Mouse (Mus musculus): ENCODE data around the gene Gm49486. TPM values are rescaled to one million over a fixed set of nuclear protein-coding genes. Genes with fewer than 3 reads are reported as not detected.

Gene Gm49486
- not detected in 2 replicates for polyA plus RNA-seq (2015; fragmentation: Nextera tagmentation; extraction: Ambion mirVana)

GRCm38 (mm10) chr15:79229058-79229821 is at the start of gene Gm49486, which contains the start of gene Pick1:
Gene Gm49486, plus strand, starts transcription at chr15:79229391.
Gene Pick1, plus strand, starts transcription at chr15:79229173.
- H3K9ac ChIP-seq: peak within 1 kb of the TSS; percentile 84
- WGBS (ENCODE audit: insufficient replicate concordance): under 1% methylated on average over 51 of the region's 51 CpGs
- ATAC-seq (ENCODE audit: low read depth) (peak; percentile 81), DNase-seq (peak; percentile 74)
- H3K27me3 ChIP-seq: no peaks in the 10 kb centered on the region
- H3K36me3 ChIP-seq: peaks cover 26% of the 10 kb centered on the region
- peak within 1 kb of the TSS; percentile 78 for H3K27ac ChIP-seq
- H3K4me3 ChIP-seq (replicated peaks): peak within 1 kb of the TSS; percentile 85
- H3K4me2 ChIP-seq: peak within 1 kb of the TSS; percentile 98
- no peaks in the 10 kb centered on the region for H3K9me3 ChIP-seq (replicated peaks)
- H3K4me1 ChIP-seq (replicated peaks): peaks cover 20% of the 10 kb centered on the region

DNA sequence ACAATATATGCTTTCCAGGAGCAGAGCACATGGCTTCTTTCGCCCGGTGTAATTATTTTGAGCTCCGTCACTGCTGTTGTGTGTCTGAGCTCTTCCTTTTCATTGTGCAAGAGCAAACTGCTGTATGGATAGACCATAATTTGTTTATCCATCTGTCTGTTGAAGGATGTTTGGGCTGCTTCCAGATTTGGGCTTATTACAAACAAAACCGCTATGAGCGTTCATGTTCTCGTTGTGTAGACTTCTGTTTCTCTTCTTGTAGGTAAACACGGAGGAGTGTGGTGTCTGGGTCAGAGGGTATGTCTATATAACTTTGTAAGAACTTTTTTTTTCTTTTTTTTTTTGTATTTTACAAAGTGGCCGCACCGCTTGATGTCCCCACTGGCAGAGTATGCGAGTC is 44.0 kb upstream of the Gm49486 start:
- Histone ChIP-seq H3K27ac (no peak overlapping the region), H3K4me3 (replicated peaks) (no peak overlapping the region), H3K27me3 (0 out of 2 replicates have a peak, but pooled peaks cover 3% of the 10 kb centered on the region), H3K9me3 (replicated peaks) (no peaks in the 10 kb centered on the region), H3K4me1 (replicated peaks) (peaks cover 5% of the 10 kb centered on the region; the same call in 1 of the 2 replicates), H3K4me2 (no peak overlapping the region), H3K36me3 (no peaks in the 10 kb centered on the region), H3K9ac (no peak overlapping the region)
- 66% methylated on average over 10 of the region's 10 CpGs for WGBS (ENCODE audit: insufficient replicate concordance)
- DNase-seq (no peak), ATAC-seq (ENCODE audit: low read depth) (no peak)

DNA sequence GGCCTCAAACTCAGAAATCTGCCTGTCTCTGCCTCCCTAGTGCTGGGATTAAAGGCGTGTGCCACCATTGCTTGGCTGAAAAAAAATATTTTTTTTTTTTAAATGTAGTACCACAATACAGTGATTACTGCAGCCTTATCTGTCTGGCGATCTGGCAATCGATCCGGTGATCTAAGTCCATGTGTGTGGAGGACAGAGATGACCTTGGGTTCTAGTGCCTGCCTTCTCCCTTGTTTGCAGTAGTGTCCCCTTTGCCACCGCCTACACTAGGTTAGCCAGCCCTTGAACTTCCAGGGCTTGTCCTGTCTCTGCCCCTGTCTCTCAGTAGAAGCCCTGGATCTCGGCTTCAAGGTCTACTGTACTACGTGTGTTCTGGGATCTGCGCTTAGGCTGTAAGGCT is 41.4 kb upstream of the Gm49486 start:
- Histone ChIP-seq H3K4me2 (no peak overlapping the region), H3K4me1 (replicated peaks) (peaks cover 7% of the 10 kb centered on the region), H3K27me3 (no peaks in the 10 kb centered on the region), H3K4me3 (replicated peaks) (no peak overlapping the region), H3K36me3 (no peaks in the 10 kb centered on the region), H3K27ac (no peak overlapping the region; the same call in 1 of the 2 replicates), H3K9me3 (replicated peaks) (no peaks in the 10 kb centered on the region), H3K9ac (no peak overlapping the region)
- ATAC-seq (ENCODE audit: low read depth) (peak; percentile 48; the same call in 1 of the 2 replicates), DNase-seq (no peak)
- WGBS (ENCODE audit: insufficient replicate concordance): 64% methylated on average over 8 of the region's 8 CpGs

DNA sequence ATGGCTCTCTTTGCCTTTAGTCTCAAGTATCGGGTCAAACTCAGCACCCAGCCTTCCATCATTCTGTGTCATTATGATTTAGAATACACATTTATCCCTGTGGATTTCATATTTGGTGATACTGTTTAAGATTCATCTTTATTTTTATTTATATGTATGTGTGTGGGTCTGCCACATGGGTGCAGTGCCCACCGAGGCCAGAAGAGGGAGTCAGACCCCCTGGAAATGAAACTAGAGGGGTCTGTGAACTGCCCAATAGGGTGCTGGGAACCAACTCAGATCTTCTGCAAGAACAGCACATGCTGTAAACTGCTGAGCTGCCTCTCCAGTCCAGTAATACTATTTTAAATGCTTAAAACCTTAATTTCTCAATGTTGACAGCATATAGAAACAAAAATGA is 37.8 kb upstream of the Gm49486 start:
- Histone ChIP-seq H3K27me3 (no peaks in the 10 kb centered on the region), H3K27ac (no peak overlapping the region), H3K4me3 (replicated peaks) (no peak overlapping the region), H3K36me3 (no peaks in the 10 kb centered on the region), H3K9me3 (replicated peaks) (no peaks in the 10 kb centered on the region), H3K4me1 (replicated peaks) (peaks cover 11% of the 10 kb centered on the region), H3K4me2 (no peak overlapping the region), H3K9ac (no peak overlapping the region)
- ATAC-seq (ENCODE audit: low read depth) (no peak), DNase-seq (no peak)
- WGBS (ENCODE audit: insufficient replicate concordance): 79% methylated on average over 2 of the region's 2 CpGs

- ATAC-seq (ENCODE audit: low read depth) (no peak), DNase-seq (no peak)
- 74% methylated on average over 6 of the region's 6 CpGs for WGBS (ENCODE audit: insufficient replicate concordance)
- Histone ChIP-seq H3K4me3 (replicated peaks) (no peak overlapping the region), H3K36me3 (no peaks in the 10 kb centered on the region), H3K27ac (no peak overlapping the region), H3K4me1 (replicated peaks) (peaks cover 11% of the 10 kb centered on the region), H3K9ac (no peak overlapping the region), H3K4me2 (no peak overlapping the region), H3K9me3 (replicated peaks) (no peaks in the 10 kb centered on the region), H3K27me3 (no peaks in the 10 kb centered on the region)
These were observed 36.7 kb upstream of the Gm49486 start for GRCm38 (mm10) chr15:79192450-79192849.

DNA sequence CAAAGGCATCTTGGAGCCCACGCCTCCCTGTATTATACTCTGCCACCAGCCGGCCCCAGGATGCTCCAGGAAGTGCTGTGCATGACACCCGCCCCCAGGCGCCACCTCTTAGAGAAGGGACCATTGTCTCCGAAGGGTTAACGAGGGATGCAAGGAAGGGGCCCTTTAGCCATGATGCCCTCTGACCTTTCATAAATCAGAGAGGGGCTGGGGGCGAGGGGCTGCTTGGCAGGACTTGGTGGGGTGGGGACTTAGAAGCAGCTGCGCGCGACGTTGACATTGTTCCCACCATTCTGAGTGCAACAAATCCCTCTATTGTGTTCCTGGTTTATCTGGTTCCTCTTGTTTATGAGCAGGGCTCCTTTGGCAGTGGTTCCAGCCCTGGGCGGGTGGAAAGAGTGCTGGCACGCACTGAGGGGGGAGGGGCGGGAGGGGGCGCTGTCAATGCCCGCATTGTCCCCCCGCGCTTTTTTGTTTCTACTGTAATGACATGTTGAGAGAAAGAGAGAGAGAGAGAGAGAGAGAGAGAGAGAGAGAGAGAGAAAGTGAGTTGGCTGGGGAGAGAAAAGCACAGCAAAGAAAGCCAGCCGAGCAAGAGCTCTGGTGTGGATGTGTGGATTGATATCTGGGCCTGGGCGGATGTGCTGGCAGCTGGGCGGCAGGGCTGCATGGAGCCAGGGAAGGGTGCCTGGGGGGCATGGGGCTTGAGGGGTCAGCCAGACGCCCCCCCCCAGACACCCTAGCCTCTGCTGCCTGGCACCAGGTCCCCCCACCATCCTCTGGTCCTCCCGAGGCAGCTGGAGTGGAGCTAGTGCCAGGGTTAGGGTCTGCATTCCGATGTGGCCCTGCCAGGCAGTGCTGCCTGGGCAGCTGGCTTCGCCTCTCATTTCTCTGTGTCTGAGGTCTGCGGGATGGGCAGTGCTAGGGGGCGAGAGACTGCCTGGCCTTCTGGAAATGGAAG is 36.0 kb upstream of the Gm49486 start:
- Histone ChIP-seq H3K4me2 (no peak overlapping the region), H3K4me1 (replicated peaks) (peaks cover 11% of the 10 kb centered on the region), H3K36me3 (no peaks in the 10 kb centered on the region), H3K4me3 (replicated peaks) (no peak overlapping the region), H3K9me3 (replicated peaks) (no peaks in the 10 kb centered on the region), H3K27me3 (no peaks in the 10 kb centered on the region), H3K9ac (no peak overlapping the region), H3K27ac (no peak overlapping the region)
- no peak for DNase-seq
- 47% methylated on average over 27 of the region's 27 CpGs for WGBS (ENCODE audit: insufficient replicate concordance)
- no peak for ATAC-seq (ENCODE audit: low read depth)

- ATAC-seq (ENCODE audit: low read depth): no peak
- Histone ChIP-seq H3K4me2 (no peak overlapping the region), H3K27ac (no peak overlapping the region)
These were observed 35.1 kb upstream of the Gm49486 start for GRCm38 (mm10) chr15:79194048-79194447.

GRCm38 (mm10) chr15:79194946-79195345 is 34.2 kb upstream of the Gm49486 start:
- 74% methylated on average over 2 of the region's 2 CpGs for WGBS (ENCODE audit: insufficient replicate concordance)
- ATAC-seq (ENCODE audit: low read depth) (peak; percentile 51; the same call in 1 of the 2 replicates), DNase-seq (no peak)
- no peak overlapping the region for H3K9ac ChIP-seq
- H3K9me3 ChIP-seq (replicated peaks): no peaks in the 10 kb centered on the region
- H3K4me3 ChIP-seq (replicated peaks): no peak overlapping the region
- no peaks in the 10 kb centered on the region for H3K27me3 ChIP-seq
- peaks cover 11% of the 10 kb centered on the region for H3K4me1 ChIP-seq (replicated peaks)
- no peak overlapping the region for H3K4me2 ChIP-seq
- H3K27ac ChIP-seq: no peak overlapping the region
- no peaks in the 10 kb centered on the region for H3K36me3 ChIP-seq

More at GRCm38 (mm10) chr15:79194048-79194447, 35.1 kb upstream of the Gm49486 start:
- no peak overlapping the region for H3K4me3 ChIP-seq (replicated peaks)
- H3K9me3 ChIP-seq (replicated peaks): no peaks in the 10 kb centered on the region
- 30% methylated on average over 9 of the region's 9 CpGs for WGBS (ENCODE audit: insufficient replicate concordance)
- H3K4me1 ChIP-seq (replicated peaks): peaks cover 11% of the 10 kb centered on the region
- no peak for DNase-seq
- no peaks in the 10 kb centered on the region for H3K27me3 ChIP-seq
- H3K36me3 ChIP-seq: no peaks in the 10 kb centered on the region
- H3K9ac ChIP-seq: no peak overlapping the region

DNA sequence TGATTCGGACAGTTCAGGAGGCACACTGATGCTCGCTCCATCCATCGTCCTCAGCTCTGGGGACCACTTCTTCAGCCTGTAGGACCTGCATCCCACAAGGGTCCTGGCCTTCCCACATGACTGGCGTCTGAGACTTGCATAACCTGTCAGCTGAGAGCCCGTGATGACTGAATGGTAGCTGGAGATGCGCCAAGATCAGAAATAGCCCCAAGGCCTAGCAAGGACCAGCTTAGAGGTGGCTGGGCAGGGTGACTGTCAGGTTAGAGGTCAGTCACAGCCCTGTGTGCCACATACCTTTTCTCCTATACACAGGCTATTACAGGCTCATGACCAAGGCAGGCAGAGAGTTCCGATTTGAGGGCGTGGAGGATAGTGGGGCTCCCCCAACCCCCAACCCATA is 33.7 kb upstream of the Gm49486 start:
- ATAC-seq (ENCODE audit: low read depth): no peak

GRCm38 (mm10) chr15:79199390-79199976 is 29.7 kb upstream of the Gm49486 start:
- Histone ChIP-seq H3K27me3 (peaks cover 6% of the 10 kb centered on the region; the same call in 1 of the 2 replicates), H3K27ac (no peak overlapping the region)
- ATAC-seq (ENCODE audit: low read depth): no peak

More for the DNA sequence above, 33.7 kb upstream of the Gm49486 start:
- WGBS (ENCODE audit: insufficient replicate concordance): 74% methylated on average over 8 of the region's 8 CpGs
- H3K9me3 ChIP-seq (replicated peaks): no peaks in the 10 kb centered on the region
- H3K36me3 ChIP-seq: no peaks in the 10 kb centered on the region
- peaks cover 11% of the 10 kb centered on the region for H3K4me1 ChIP-seq (replicated peaks)
- DNase-seq: no peak
- H3K27ac ChIP-seq: no peak overlapping the region
- no peaks in the 10 kb centered on the region for H3K27me3 ChIP-seq
- H3K9ac ChIP-seq: no peak overlapping the region
- no peak overlapping the region for H3K4me3 ChIP-seq (replicated peaks)
- H3K4me2 ChIP-seq: no peak overlapping the region

More at GRCm38 (mm10) chr15:79199390-79199976, 29.7 kb upstream of the Gm49486 start:
- no peak for DNase-seq
- Histone ChIP-seq H3K9me3 (replicated peaks) (no peaks in the 10 kb centered on the region), H3K9ac (no peak overlapping the region), H3K36me3 (no peaks in the 10 kb centered on the region), H3K4me2 (no peak overlapping the region), H3K4me1 (replicated peaks) (0 out of 2 replicates have a peak, but pooled peaks cover 3% of the 10 kb centered on the region), H3K4me3 (replicated peaks) (no peak overlapping the region)
- 79% methylated on average over 12 of the region's 12 CpGs for WGBS (ENCODE audit: insufficient replicate concordance)
